Mouse (Mus musculus): Measurements from ENCODE around the gene Hoxb1.

Hoxb1 gene

DNA sequence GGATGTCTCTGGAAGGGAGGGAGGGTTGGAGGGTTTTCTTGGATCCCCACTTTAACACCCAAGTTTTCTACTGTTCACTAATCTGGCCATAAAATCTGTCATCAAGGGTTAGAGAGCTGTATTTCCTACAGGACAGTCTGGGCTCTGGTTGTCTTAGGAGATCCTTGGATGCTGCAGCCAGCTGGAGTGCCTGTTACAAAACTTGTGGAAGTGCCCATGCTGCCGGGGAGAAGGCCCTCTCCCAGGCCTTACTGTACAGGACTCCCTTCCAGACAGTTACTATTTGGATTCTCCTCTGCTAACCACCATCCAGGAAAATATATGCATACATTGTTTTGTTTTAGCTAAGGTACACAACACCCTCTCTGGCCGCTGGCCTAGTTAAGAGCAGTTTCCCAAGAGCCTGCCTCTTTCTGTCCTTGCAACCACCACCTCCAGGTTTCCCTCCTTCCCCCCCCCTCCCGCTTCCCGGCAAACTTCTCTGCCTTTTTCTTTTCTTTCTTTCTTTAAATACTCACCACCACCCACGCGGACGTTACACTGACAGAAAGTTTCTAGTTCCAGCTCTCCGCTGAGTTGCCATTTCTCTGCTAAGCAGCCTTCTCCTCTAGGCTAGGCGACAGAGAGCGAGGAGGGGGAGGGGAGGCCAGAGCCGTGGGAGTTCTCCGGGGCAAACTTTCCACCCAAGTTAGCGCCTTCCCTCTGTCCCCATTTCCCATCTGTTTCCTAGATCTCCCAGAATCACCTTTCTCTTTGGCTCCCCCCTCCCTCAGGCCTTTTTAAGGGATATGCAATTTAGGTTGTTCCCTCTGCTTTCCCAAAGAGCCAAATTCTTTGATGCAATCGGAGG lies 15.8 kb upstream of the Hoxb1 start:
- in situ Hi-C loops (cut with MboI, MseI): loop anchor here (25.0 kb wide), 1 partner anchor 762 kb away; the partner anchor contains the start of gene Ngfr

GRCm38 (mm10) chr11:96350341-96350624 lies 15.3 kb upstream of the Hoxb1 start, which contains the start of gene Hoxb2:
Hoxb2 (plus strand) TSS chr11:96350525.
- in situ Hi-C loops (cut with MboI, MseI): loop anchor here (25.0 kb wide), 1 partner anchor 763 kb away; the partner anchor contains the start of gene Ngfr

GRCm38 (mm10) chr11:96350791-96351190 lies 14.8 kb upstream of the Hoxb1 start:
- in situ Hi-C loops (cut with MboI, MseI): loop anchor here (25.0 kb wide), 1 partner anchor 763 kb away; the partner anchor contains the start of gene Ngfr

- in situ Hi-C loops (cut with MboI, MseI): loop anchor here (25.0 kb wide), 1 partner anchor 764 kb away; the partner anchor contains the start of gene Ngfr
Measured at GRCm38 (mm10) chr11:96351312-96351711, 14.2 kb upstream of the Hoxb1 start.

- in situ Hi-C loops (cut with MboI, MseI): loop anchor here (25.0 kb wide), 1 partner anchor 765 kb away; the partner anchor contains the start of gene Ngfr
Measured at GRCm38 (mm10) chr11:96351831-96352230, 13.7 kb upstream of the Hoxb1 start.

GRCm38 (mm10) chr11:96352691-96353521 lies 12.6 kb upstream of the Hoxb1 start:
- in situ Hi-C loops (cut with MboI, MseI): loop anchor here (25.0 kb wide), 1 partner anchor 766 kb away; the partner anchor contains the start of gene Ngfr

GRCm38 (mm10) chr11:96353522-96353841 lies 12.1 kb upstream of the Hoxb1 start:
- in situ Hi-C loops (cut with MboI, MseI): loop anchor here (25.0 kb wide), 1 partner anchor 766 kb away; the partner anchor contains the start of gene Ngfr

DNA sequence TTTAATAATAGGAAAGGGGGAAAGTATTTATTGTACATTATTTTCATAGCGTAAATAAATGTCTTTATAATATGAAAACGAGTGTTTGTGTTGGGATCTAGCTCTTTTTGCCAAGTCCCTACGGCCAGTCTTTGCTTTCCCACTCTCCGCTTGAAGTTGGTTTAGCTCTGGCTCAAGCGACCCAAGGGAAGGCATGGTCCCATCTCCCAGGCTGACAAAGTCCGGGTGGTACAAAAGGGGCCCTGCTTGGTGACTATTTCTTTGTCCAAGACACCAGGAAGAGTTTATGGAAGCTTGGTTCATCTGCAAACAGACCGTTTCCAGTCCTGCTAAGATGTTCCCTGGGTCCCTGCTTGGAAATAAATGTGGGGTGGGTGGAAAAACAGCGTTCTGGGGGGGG lies 11.6 kb upstream of the Hoxb1 start:
- in situ Hi-C loops (cut with MboI, MseI): loop anchor here (25.0 kb wide), 1 partner anchor 767 kb away; the partner anchor contains the start of gene Ngfr

GRCm38 (mm10) chr11:96354376-96354775 lies 11.2 kb upstream of the Hoxb1 start:
- in situ Hi-C loops (cut with MboI, MseI): loop anchor here (25.0 kb wide), 1 partner anchor 767 kb away; the partner anchor contains the start of gene Ngfr

DNA sequence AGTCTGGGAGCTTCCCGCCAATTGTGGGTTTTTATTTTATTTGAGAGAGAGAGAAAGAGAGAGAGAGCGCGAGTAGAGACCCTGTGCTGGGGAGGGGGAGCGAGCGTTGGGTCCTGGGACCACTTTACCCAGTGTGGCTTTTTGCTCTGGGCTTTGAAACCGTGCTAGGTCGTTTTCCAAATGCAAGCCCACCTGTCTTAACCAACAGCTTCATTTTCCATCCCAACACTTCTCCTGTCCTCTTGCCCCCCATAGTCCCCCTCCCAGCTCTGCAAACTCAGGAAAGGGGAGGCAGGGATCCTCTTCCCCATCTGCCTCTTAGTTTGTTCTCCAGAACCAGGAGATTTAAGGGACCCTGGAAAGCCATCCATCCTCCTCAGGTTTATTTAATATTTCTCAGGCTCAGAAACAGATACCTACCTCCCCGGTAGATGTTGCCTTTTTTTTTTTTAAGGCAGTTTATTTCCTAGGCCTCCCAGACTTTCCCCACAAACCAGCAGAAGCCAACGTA lies 10.7 kb upstream of the Hoxb1 start:
- in situ Hi-C loops (cut with MboI, MseI): loop anchor here (25.0 kb wide), 1 partner anchor 768 kb away; the partner anchor contains the start of gene Ngfr

DNA sequence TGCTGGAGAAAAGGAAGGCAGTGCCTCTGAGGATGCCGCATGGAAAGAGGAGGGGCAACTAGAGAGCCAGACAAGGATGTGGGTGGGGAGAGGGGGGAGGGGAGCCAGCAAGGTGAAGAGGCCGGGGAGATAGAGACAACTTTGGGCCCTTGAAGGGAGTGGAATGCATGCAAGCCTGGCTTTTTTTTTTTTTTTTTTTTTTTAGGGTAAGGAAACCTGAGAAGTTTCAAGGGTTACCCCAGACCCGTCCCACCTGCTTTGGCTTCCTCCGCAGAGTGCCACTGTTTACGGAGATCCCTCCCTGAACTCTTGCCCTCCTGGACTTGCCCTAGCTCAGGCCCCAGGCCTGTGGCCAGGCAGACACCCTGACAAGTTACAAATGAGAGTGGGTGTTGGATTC lies 1.7 kb upstream of the Hoxb1 start:
- in situ Hi-C loops (cut with MboI, MseI): loop anchor here (25.0 kb wide), 1 partner anchor 777 kb away; the partner anchor contains the start of gene Ngfr

DNA sequence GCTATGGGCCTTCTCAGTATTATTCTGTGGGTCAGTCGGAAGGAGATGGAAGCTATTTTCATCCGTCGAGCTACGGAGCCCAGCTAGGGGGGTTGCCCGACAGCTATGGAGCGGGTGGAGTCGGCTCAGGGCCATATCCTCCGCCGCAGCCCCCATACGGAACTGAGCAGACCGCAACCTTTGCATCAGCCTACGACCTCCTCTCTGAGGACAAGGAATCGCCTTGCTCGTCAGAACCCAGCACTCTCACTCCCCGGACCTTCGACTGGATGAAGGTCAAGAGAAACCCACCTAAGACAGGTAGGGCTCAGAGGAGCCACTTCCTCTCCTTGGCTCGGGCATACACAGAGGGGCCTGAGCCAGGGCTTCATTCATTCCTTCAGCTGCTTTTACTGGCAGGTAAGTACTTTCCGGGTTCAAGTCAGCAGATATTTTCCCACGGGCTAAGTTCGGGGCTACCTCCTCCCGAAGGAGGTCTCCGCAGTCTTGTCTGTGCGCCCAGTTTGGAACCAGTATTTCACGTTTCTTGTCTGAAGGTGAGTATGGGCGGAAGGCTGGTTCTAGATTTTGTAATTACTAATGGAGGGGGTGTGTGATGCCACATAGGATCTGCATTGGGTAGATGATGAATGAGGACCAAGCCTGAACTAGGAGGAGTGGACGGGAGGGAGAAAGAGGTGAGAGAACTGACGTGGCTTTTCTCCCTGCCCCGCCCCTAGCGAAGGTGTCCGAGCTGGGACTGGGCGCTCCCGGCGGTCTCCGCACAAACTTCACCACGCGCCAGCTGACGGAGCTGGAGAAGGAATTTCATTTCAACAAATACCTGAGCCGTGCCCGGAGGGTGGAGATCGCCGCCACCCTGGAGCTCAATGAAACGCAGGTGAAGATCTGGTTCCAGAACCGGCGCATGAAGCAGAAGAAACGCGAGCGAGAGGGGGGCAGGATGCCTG lies 815 bp downstream of the Hoxb1 start:
- in situ Hi-C loops (cut with MboI, MseI): loop anchor here (25.0 kb wide), 1 partner anchor 779 kb away; the partner anchor contains the start of gene Ngfr

DNA sequence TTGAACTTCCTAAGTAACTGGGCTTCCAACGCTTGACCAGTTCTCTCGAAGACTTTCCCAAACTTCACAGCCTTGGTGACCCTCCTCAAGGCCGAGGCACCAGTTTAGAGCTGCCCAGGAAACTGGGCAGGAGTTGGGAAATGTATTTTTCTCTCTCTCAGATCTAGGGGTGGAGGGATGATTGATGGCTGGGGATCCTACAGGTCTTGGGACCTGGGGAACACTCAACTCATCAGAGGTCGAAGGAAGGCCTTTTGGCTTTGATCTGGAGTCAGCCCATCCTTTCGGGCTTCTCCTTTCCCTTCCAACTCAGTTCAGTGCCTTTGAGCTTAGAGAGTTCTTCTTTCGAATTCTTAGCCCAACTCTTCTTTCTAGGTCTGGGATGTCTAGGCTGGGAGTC lies 1.6 kb downstream of the Hoxb1 start:
- in situ Hi-C loops (cut with MboI, MseI): loop anchor here (25.0 kb wide), 1 partner anchor 780 kb away; the partner anchor contains the start of gene Ngfr

DNA sequence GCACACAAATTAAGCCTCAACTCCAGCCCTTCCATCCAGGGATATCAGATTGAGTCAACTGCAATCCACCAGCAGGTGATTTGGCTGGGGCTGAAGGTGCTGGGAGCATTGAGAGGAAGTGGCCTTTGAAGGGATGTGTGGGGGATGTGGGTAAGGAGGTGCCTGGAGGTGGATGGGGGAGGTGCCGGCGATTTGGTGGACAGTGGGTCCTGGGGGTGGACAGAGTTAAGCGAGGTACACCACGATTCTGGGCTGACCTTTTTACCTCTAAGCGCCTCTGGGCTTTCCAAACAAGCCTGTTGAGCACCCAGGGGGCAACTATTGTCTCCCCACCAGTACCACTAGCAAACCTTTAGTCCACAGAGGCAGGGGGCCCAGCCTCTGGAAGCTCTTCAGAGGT lies 3.1 kb downstream of the Hoxb1 start:
- in situ Hi-C loops (cut with MboI, MseI): loop anchor here (25.0 kb wide), 1 partner anchor 781 kb away; the partner anchor contains the start of gene Ngfr

- in situ Hi-C loops (cut with MboI, MseI): loop anchor here (25.0 kb wide), 1 partner anchor 782 kb away; the partner anchor contains the start of gene Ngfr
Measured at GRCm38 (mm10) chr11:96369140-96369539, 3.6 kb downstream of the Hoxb1 start.

- in situ Hi-C loops (cut with MboI, MseI): loop anchor here (25.0 kb wide), 1 partner anchor 784 kb away; the partner anchor contains the start of gene Ngfr
Measured at GRCm38 (mm10) chr11:96371726-96372125, 6.2 kb downstream of the Hoxb1 start.

DNA sequence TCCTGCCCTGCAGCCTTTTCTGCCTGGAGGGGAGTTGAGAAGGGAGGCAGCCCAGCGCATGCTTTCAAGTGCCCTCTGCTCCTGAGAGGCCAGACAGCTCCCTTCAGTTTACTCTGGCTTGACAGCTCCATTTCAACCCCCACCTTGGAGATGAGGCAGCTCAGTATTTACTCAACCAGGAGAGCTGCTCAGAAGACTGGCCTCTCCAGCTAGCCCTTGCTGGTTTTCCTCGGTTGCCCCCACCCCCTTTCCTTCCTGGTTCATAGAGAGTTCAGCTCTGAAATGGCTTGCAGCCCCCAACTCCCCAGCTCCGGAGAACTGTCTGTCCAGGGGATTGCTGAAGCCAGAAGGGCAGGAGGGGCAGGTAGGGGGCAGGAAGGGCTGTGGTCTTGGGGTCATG lies 7.0 kb downstream of the Hoxb1 start:
- in situ Hi-C loops (cut with MboI, MseI): loop anchor here (25.0 kb wide), 1 partner anchor 785 kb away; the partner anchor contains the start of gene Ngfr

DNA sequence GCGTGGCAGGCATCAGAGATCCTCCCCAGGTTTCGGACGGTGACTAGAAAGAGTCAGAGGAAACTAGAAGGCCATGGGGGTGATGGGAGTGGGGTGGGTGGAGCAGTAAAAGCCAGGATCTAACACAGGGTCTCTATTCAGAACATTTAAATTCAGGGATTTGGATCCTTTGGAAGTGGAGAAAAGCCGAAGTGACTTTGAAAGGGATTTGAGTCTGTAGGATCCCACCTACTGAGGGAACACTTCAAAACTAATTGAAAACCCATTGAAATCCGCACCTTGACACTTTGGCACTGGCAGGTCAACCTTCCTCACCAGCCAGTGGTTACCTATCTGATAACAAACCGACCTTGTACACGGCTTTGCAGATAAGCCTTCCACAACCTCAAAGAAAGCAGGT lies 9.3 kb downstream of the Hoxb1 start:
- in situ Hi-C loops (cut with MboI, MseI): loop anchor here (25.0 kb wide), 1 partner anchor 788 kb away; the partner anchor contains the start of gene Ngfr

- in situ Hi-C loops (cut with MboI, MseI): no loop called here
Measured at GRCm38 (mm10) chr11:96383381-96383780, 17.8 kb downstream of the Hoxb1 start.

DNA sequence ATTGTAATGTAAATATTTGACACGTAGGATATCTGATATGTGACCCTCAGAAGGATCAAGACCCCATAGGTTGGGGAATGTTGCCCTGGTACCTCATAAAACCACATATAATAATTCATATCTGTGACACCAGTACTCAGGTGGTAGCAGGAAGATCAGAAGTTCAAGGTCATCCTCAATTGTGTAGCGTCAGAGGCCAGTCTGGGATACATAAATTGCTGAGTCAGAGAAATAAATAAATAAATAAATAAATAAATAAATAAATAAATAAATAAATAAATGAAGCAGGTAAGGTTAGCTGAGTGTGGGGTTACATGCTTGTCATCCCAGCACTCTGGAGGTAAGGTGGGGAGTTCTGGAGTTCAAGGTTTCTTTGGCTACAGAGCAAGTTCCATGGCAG lies 22.1 kb downstream of the Hoxb1 start:
- in situ Hi-C loops (cut with MboI, MseI): no loop called here
